Mouse (Mus musculus) fibroblast of lung, adult 2 months (primary cell): Measurements from ENCODE around the gene Map4k2.

ENCODE experiments used
- DNase-seq: peaks from one replicate; pipeline ENCODE4 v3.0.0-alpha.2; 2011; ENCODE audit warnings: low read depth

The Map4k2 gene

DNA sequence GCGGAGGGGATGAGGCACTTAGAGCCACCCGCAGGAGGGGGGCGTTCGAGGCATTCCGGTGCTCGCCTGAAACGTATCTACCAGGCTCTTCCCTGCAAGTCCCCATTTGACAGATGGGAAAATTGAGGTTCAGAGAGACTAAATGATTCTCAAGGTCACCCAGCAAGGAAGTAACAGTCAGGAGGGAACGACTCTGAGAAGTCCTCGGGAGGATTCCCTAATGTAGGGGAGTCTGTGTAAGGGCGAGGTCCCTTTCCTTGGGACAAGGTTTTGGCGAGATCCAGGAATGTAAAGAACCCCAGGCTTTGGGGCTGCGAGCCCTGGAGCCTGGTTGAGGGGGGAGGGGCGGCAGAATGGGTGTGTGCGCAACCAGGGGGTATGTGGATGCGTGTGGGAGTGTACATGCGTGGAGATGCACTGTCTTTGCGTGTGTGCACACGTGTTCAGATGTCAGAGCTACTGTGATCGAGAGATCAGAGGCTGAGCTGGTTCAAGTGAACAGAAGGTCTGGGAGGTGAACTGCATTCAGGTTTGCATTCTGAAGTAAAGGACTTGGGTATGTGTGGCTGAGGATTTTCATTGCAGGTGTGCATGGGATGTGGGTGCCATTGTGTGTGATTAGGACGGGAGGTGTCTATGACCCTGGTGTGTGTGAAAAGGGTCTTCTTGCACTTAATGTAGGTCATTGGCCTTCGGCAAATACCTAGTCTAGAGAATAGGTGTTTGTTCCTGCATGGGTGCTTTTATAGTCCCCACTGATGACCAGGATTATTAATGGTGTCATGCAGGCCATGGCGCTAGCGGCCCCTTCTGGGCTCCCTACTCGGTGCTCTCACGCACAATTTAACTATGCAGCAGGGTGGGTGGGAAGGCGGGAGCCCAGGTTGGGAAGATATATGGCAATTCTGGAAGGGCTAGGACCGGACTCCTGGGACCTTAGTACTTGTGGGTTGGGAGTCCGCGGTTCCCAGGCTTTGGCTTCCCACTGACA is 59.5 kb downstream of the Map4k2 start:
- no peak for DNase-seq

GRCm38 (mm10) chr19:6401131-6401815 is 60.3 kb downstream of the Map4k2 start:
- DNase-seq, result peak; percentile 16

DNA sequence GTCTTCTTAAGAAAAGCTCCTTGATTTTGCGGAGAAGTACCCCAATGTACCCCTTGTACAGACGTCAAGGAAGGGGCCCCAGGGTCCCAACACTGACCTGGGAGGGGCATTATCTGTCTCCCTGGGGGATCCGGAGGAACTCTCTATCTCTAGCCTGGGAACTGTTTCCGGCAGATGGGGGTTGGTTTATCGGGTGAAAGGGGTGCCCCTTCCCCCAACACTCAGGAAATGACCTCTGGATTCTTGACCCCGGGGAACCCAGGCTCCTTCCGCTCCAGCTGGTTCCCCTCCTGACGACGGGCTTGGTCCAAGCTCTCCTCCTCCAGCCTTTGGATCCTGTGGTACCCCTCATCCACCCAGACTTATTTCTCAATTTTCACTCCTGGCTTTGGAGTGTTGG is 61.0 kb downstream of the Map4k2 start:
- no peak for DNase-seq

DNA sequence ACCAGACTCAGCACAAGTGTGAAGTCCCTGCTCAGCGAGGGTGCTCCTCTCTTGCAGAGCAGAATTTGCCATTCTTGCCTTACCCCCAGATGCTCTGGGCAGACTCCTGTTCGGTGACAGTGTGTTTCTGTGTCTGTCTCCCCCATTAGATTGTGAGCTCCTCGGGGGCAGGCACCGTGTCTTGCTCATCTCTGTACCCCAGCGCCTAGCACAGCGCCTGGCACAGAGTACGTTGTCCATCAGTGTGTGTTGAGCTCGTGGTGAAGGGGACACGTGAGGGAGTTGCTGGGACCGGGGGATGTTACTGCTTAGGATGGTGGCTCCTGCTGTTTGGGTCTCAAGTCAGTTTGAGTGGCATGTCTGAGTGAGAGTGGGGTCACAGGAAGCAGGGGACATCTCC is 62.9 kb downstream of the Map4k2 start:
- no peak for DNase-seq
